Mouse (Mus musculus): ENCODE data around the gene Slc9b2.

- TF ChIP-seq CTCF (IDR thresholded peaks at IDR 0.05; ENCODE audit: borderline replicate concordance, insufficient read depth, low read depth, low read length) = no peak
- no peak for TF ChIP-seq POLR2A (IDR thresholded peaks at IDR 0.05; ENCODE audit: borderline replicate concordance, insufficient read depth, low read length)
Observed at GRCm38 (mm10) chr3:135332691-135333090, 25.2 kb downstream of the Slc9b2 start.

Data from cerebellum, adult 2 months (tissue).